Mouse (Mus musculus) kidney, adult 8-10 months (tissue): Measurements from ENCODE around the gene Dcun1d2.

Experiments used
- DNase-seq, 2 experiments: peaks; one replicate each; pipeline ENCODE4 v3.0.0; 2022

The Dcun1d2 gene

GRCm38 (mm10) chr8:13253413-13253812 is 34.5 kb downstream of the Dcun1d2 start:
- no peak for DNase-seq

GRCm38 (mm10) chr8:13252837-13253236 is 35.1 kb downstream of the Dcun1d2 start:
- no peak for DNase-seq

GRCm38 (mm10) chr8:13244343-13244880 is 43.5 kb downstream of the Dcun1d2 start:
- DNase-seq, result no peak

GRCm38 (mm10) chr8:13242985-13243870 is 44.7 kb downstream of the Dcun1d2 start:
- no peak for DNase-seq

GRCm38 (mm10) chr8:13240691-13241090 is 47.2 kb downstream of the Dcun1d2 start:
- peak; percentile 45 to 55 for DNase-seq

GRCm38 (mm10) chr8:13240055-13240454 is 47.9 kb downstream of the Dcun1d2 start:
- DNase-seq, result no peak

- no peak for DNase-seq
These were observed 53.1 kb downstream of the Dcun1d2 start for GRCm38 (mm10) chr8:13234803-13235202.

- DNase-seq, result no peak
These were observed 57.5 kb downstream of the Dcun1d2 start for GRCm38 (mm10) chr8:13230471-13230870.

- DNase-seq, result no peak
These were observed 58.1 kb downstream of the Dcun1d2 start for GRCm38 (mm10) chr8:13229802-13230201.

- no peak for DNase-seq
These were observed 58.9 kb downstream of the Dcun1d2 start for GRCm38 (mm10) chr8:13228923-13229610.

GRCm38 (mm10) chr8:13227184-13227583 is 60.7 kb downstream of the Dcun1d2 start:
- DNase-seq, result no peak

GRCm38 (mm10) chr8:13226288-13226687 is 61.6 kb downstream of the Dcun1d2 start:
- no peak for DNase-seq

- DNase-seq, result no peak
These were observed 63.5 kb downstream of the Dcun1d2 start for GRCm38 (mm10) chr8:13224426-13224825.

GRCm38 (mm10) chr8:13218441-13218840 is 69.5 kb downstream of the Dcun1d2 start:
- no peak for DNase-seq

GRCm38 (mm10) chr8:13217986-13218385 is 69.9 kb downstream of the Dcun1d2 start:
- no peak for DNase-seq

- DNase-seq, result no peak
These were observed 70.8 kb downstream of the Dcun1d2 start for GRCm38 (mm10) chr8:13217093-13217492.

GRCm38 (mm10) chr8:13216386-13216785 is 71.5 kb downstream of the Dcun1d2 start:
- DNase-seq, result no peak

- peak; percentile 87 to 92 for DNase-seq
These were observed 74.3 kb downstream of the Dcun1d2 start for GRCm38 (mm10) chr8:13213479-13214268.

- no peak for DNase-seq
These were observed 78.2 kb downstream of the Dcun1d2 start for GRCm38 (mm10) chr8:13209770-13210169.

- peak in 1 of 2 experiments; percentile 46 for DNase-seq
These were observed 79.1 kb downstream of the Dcun1d2 start for GRCm38 (mm10) chr8:13208627-13209355.

- no peak for DNase-seq
These were observed 81.6 kb downstream of the Dcun1d2 start for GRCm38 (mm10) chr8:13206290-13206689.
